8 mouse cellular contexts compared by ENCODE assay signal in genomic region chr3:101831189-101831858, GRCm38 (mm10). TPM values are rescaled to one million over a fixed set of nuclear protein-coding genes. Genes with fewer than 3 reads are reported as not detected.
A peak's percentile ranks its signal among the peaks of the same experiment; 100 is the strongest.
DNase-seq lines count a peak whose midpoint lies in the region; ATAC-seq lines count a peak whose summit lies in the region.

No protein-coding gene starts in this region.

- peak; percentile 45; the same call in 1 of the 2 replicates for ATAC-seq in granulocyte monocyte progenitor cell, adult 5-6 weeks (replicated peaks; ENCODE audit: poor library complexity, severe bottlenecking)
- peak; percentile 59 for ATAC-seq in limb, embryonic 13.5 days (ENCODE audit: low FRiP score, low read depth)
- peak; percentile 59; the same call in 1 of the 2 replicates for ATAC-seq in stomach, embryonic 15.5 days (ENCODE audit: insufficient read depth, low FRiP score, low read depth)

- 0 out of 2 replicates have a peak overlapping the region, but pooled peaks have one; percentile 22 for H3K27ac ChIP-seq in limb, embryonic 13.5 days
- H3K27ac ChIP-seq in stomach, embryonic 15.5 days, result peak overlapping the region; percentile 87

- DNase-seq in adrenal gland, postnatal 10 days, result peak; percentile 70
- no peak for DNase-seq in frontal cortex, postnatal 36 days (ENCODE audit: low spot score in 2 of 2)
- no peak for DNase-seq in right cerebral cortex, adult 2 months (ENCODE audit: low spot score in 2 of 2)
- DNase-seq in left cerebral cortex, postnatal 10 days (ENCODE audit: extremely low spot score in 1 of 2, low spot score in 2 of 2), result no peak
- no peak for DNase-seq in gastrocnemius, postnatal 14 days

- 0 out of 2 replicates have a peak overlapping the region, but pooled peaks have one; percentile 25 for H3K4me2 ChIP-seq in limb, embryonic 13.5 days (replicated peaks)
- H3K4me2 ChIP-seq in stomach, embryonic 15.5 days, result no peak overlapping the region

- no peak overlapping the region for H3K4me3 ChIP-seq in limb, embryonic 13.5 days
- H3K4me3 ChIP-seq in stomach, embryonic 15.5 days (replicated peaks), result no peak overlapping the region

- peaks cover 26% of the 10 kb centered on the region for H3K4me1 ChIP-seq in limb, embryonic 13.5 days
- H3K4me1 ChIP-seq in stomach, embryonic 15.5 days, result peaks cover 16% of the 10 kb centered on the region

- H3K9ac ChIP-seq in limb, embryonic 13.5 days, result no peak overlapping the region
- no peak overlapping the region for H3K9ac ChIP-seq in stomach, embryonic 15.5 days

- WGBS in limb, embryonic 13.5 days, result 23% methylated on average over 10 of the region's 10 CpGs
- WGBS in stomach, embryonic 15.5 days, result 22% methylated on average over 10 of the region's 10 CpGs

- no peaks in the 10 kb centered on the region for H3K27me3 ChIP-seq in limb, embryonic 13.5 days
- H3K27me3 ChIP-seq in stomach, embryonic 15.5 days (replicated peaks), result no peaks in the 10 kb centered on the region

- no peaks in the 10 kb centered on the region for H3K9me3 ChIP-seq in limb, embryonic 13.5 days
- H3K9me3 ChIP-seq in stomach, embryonic 15.5 days, result no peaks in the 10 kb centered on the region

- intact Hi-C loops in left cerebral cortex, postnatal 10 days (cut with DNase I), result no loop called here
- intact Hi-C loops in gastrocnemius, postnatal 14 days (cut with DNase I; ENCODE audit: low total_unique reads), result no loop called here

- H3K36me3 ChIP-seq in limb, embryonic 13.5 days, result no peaks in the 10 kb centered on the region
- H3K36me3 ChIP-seq in stomach, embryonic 15.5 days, result no peaks in the 10 kb centered on the region

RNA-seq across cellular contexts. Expression of gene Mab21l3, which starts 17.4 kb away (rescaled TPM):
- total RNA-seq in adrenal gland, postnatal 10 days (2021), result under 1 TPM; 0.24 to 0.48 TPM
- total RNA-seq in granulocyte monocyte progenitor cell, adult 5-6 weeks (2014; fragmentation: Nextera tagmentation), result not detected in 2 replicates
- 0.05 TPM in 1 of 2 replicates, not detected in the other for total RNA-seq in granulocyte monocyte progenitor cell, adult 5-6 weeks (2017)
- 1.3 and 1.5 TPM in 2 replicates for polyA plus RNA-seq in limb, embryonic 13.5 days (2015; fragmentation: Nextera tagmentation; extraction: Ambion mirVana)
- 4.1 and 5.8 TPM in 2 replicates for polyA plus RNA-seq in stomach, embryonic 15.5 days (2015; fragmentation: Nextera tagmentation; extraction: Ambion mirVana)
- not detected for total RNA-seq in left cerebral cortex, postnatal 10 days (2021)
- not detected for total RNA-seq in gastrocnemius, postnatal 14 days (2021)
